Mouse (Mus musculus) kidney, adult 2 months (tissue): ENCODE results near the gene Zfp979.
"Not testable (repeated sequence)": the region's sequence is repeated elsewhere in the genome, so short reads cannot be mapped to it uniquely, and the experiment has no call there.

ENCODE experiments used
- CTCF ChIP-seq: fragments of 200-500 bp; conservative IDR thresholded peaks from 2 replicates; pipeline ENCODE4 v1.5.1; 2011; ENCODE audit warnings: low read depth, mild to moderate bottlenecking, control low read depth, low read length, moderate library complexity, mixed read lengths; ENCODE audit not compliant: insufficient read depth, insufficient read length
- POLR2A ChIP-seq: fragments of 200-500 bp; IDR thresholded peaks from one replicate; pipeline ENCODE4 v1.6.1; 2011; ENCODE audit warnings: low read depth, low read length, control low read depth

DNA sequence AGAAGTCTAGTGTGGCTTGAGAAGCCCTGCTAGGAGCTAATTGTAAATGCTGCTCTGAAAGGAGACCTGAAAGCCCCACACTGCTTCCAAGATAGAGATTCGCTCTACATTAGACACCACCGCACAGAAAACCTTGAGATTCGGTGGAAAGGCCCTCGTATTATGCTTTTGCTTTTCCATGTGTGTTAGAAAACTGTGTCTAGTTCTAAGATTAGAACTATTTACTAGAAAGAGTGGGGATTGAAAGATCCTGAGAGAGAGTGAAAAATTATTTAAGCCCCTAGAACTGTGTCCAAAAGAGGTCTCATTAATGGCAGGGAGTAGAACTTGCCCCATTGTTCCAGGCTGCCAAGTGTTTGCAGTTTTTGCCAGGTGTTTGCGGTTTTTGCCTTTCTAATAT lies 12.9 kb upstream of the Zfp979 start:
- not testable (repeated sequence) for TF ChIP-seq CTCF, POLR2A
